Mouse (Mus musculus) lung, embryonic 14.5 days (tissue): ENCODE results near the gene Dynll1. TPM values are rescaled to one million over a fixed set of nuclear protein-coding genes. Genes with fewer than 3 reads are reported as not detected.
A peak's percentile ranks its signal among the peaks of the same experiment; 100 is the strongest.

Experiments
- ATAC-seq: fragments of 200-750 bp; cut with Nextera tagmentation; 2 replicates; pipeline ENCODE4 v1.8.0; 2017; ENCODE audit warnings: mild to moderate bottlenecking, moderate TSS enrichment, moderate library complexity; ENCODE audit not compliant: insufficient read depth
- DNase-seq: peaks from one replicate; pipeline ENCODE4 v3.0.0-alpha.2; 2015
- H3K27ac ChIP-seq: fragments of 300-500 bp; sonication (generic); 2 replicates; pipeline ENCODE4 v1.5.1; 2014; ENCODE audit warnings: low read depth, mild to moderate bottlenecking, moderate library complexity
- H3K27me3 ChIP-seq: fragments of 300-500 bp; sonication (generic); 2 replicates; pipeline ENCODE4 v1.6.1; 2014; ENCODE audit warnings: low read length, control low read depth; ENCODE audit not compliant: insufficient read depth
- H3K36me3 ChIP-seq: fragments of 300-500 bp; sonication (generic); 2 replicates; pipeline ENCODE4 v1.6.1; 2014; ENCODE audit warnings: control low read depth; ENCODE audit not compliant: insufficient read depth
- H3K4me1 ChIP-seq: fragments of 300-500 bp; sonication (generic); 2 replicates; pipeline ENCODE4 v1.6.1; 2014; ENCODE audit warnings: antibody characterized with exemption, control low read depth; ENCODE audit not compliant: insufficient read depth
- H3K4me2 ChIP-seq: fragments of 300-500 bp; sonication (generic); 2 replicates; pipeline ENCODE4 v1.6.1; 2014; ENCODE audit warnings: mild to moderate bottlenecking
- H3K4me3 ChIP-seq: fragments of 300-500 bp; sonication (generic); 2 replicates; pipeline ENCODE4 v1.5.1; 2014; ENCODE audit warnings: low read depth, low read length
- H3K9ac ChIP-seq: fragments of 300-500 bp; sonication (generic); 2 replicates; pipeline ENCODE4 v1.6.1; 2014
- H3K9me3 ChIP-seq: fragments of 300-500 bp; sonication (generic); 2 replicates; pipeline ENCODE4 v1.6.1; 2016; ENCODE audit warnings: low read depth, low read length, control low read depth
- CTCF ChIP-seq: IDR thresholded peaks from 2 replicates; pipeline ENCODE4 v1.5.1; 2016; ENCODE audit warnings: antibody characterized with exemption, low read depth
- WGBS: fragments of 180-500 bp; shearing (Covaris S2); extraction: QIAGEN DNeasy Blood & Tissue Kit; methylation state at CpG from one replicate; pipeline ENCODE4 v1.1.7; 2014; 5-methylcytosine and 5-hydroxymethylcytosine counted together
- polyA plus RNA-seq: library from polyadenylated mRNA; unstranded; fragments of >200 nt; fragmentation: Nextera tagmentation; extraction: Ambion mirVana; gene quantifications from 2 replicates; pipeline ENCODE4 v1.2.1, GENCODE M21; 2014

Dynll1 gene
- polyA plus RNA-seq, 1 experiment from 2014 or later: 1,568 TPM

GRCm38 (mm10) chr5:115266340-115266739, 34.5 kb downstream of the Dynll1 start:
- peaks cover 47% of the 10 kb centered on the region for H3K36me3 ChIP-seq
- WGBS: 92% methylated on average over 5 of the region's 5 CpGs
- H3K9ac ChIP-seq: peak overlapping the region; percentile 18; the same call in 1 of the 2 replicates
- H3K27me3 ChIP-seq: no peaks in the 10 kb centered on the region
- H3K4me2 ChIP-seq: 0 out of 2 replicates have a peak overlapping the region, but pooled peaks have one; percentile 33
- no peak overlapping the region for H3K4me3 ChIP-seq
- ATAC-seq (no peak), DNase-seq (no peak)
- peak overlapping the region; percentile 7; the same call in 1 of the 2 replicates for H3K27ac ChIP-seq
- no peak for TF ChIP-seq CTCF
- H3K4me1 ChIP-seq: peaks cover 5% of the 10 kb centered on the region
- H3K9me3 ChIP-seq: no peaks in the 10 kb centered on the region

GRCm38 (mm10) chr5:115262502-115263291, 38.1 kb downstream of the Dynll1 start:
- peaks cover 71% of the 10 kb centered on the region for H3K36me3 ChIP-seq

GRCm38 (mm10) chr5:115261880-115262279, 38.9 kb downstream of the Dynll1 start:
- Histone ChIP-seq H3K9me3 (no peaks in the 10 kb centered on the region), H3K4me1 (peaks cover 5% of the 10 kb centered on the region; the same call in 1 of the 2 replicates), H3K9ac (no peak overlapping the region), H3K36me3 (peaks cover 73% of the 10 kb centered on the region), H3K27ac (no peak overlapping the region), H3K27me3 (no peaks in the 10 kb centered on the region), H3K4me2 (no peak overlapping the region), H3K4me3 (no peak overlapping the region)
- ATAC-seq: no peak
- no peak for DNase-seq
- no peak for TF ChIP-seq CTCF
- WGBS: 75% methylated on average over 1 of the region's 1 CpGs

More at GRCm38 (mm10) chr5:115262502-115263291, 38.1 kb downstream of the Dynll1 start:
- H3K9me3 ChIP-seq: no peaks in the 10 kb centered on the region
- no peak overlapping the region for H3K27ac ChIP-seq
- peaks cover 5% of the 10 kb centered on the region; the same call in 1 of the 2 replicates for H3K4me1 ChIP-seq
- H3K4me3 ChIP-seq: no peak overlapping the region
- no peak overlapping the region for H3K4me2 ChIP-seq
- TF ChIP-seq CTCF: no peak
- DNase-seq (no peak), ATAC-seq (no peak)
- H3K27me3 ChIP-seq: no peaks in the 10 kb centered on the region
- no peak overlapping the region for H3K9ac ChIP-seq
- WGBS: 81% methylated on average over 14 of the region's 14 CpGs

- Histone ChIP-seq H3K4me1 (peaks cover under 1% of the 10 kb centered on the region; the same call in 1 of the 2 replicates), H3K4me2 (no peak overlapping the region), H3K27ac (no peak overlapping the region), H3K36me3 (peaks cover 73% of the 10 kb centered on the region), H3K9me3 (no peaks in the 10 kb centered on the region), H3K4me3 (no peak overlapping the region), H3K9ac (no peak overlapping the region), H3K27me3 (no peaks in the 10 kb centered on the region)
- 82% methylated on average over 8 of the region's 8 CpGs for WGBS
- no peak for TF ChIP-seq CTCF
- no peak for DNase-seq
- ATAC-seq: no peak
These were observed 39.7 kb downstream of the Dynll1 start for GRCm38 (mm10) chr5:115261141-115261540.

GRCm38 (mm10) chr5:115260356-115260755, 40.4 kb downstream of the Dynll1 start:
- Histone ChIP-seq H3K9me3 (no peaks in the 10 kb centered on the region), H3K4me3 (no peak overlapping the region), H3K4me2 (no peak overlapping the region), H3K27ac (no peak overlapping the region), H3K4me1 (no peaks in the 10 kb centered on the region), H3K9ac (no peak overlapping the region), H3K27me3 (no peaks in the 10 kb centered on the region), H3K36me3 (peaks cover 77% of the 10 kb centered on the region)
- no peak for TF ChIP-seq CTCF
- DNase-seq: no peak
- 85% methylated on average over 6 of the region's 6 CpGs for WGBS
- ATAC-seq: no peak

GRCm38 (mm10) chr5:115256909-115257546, 43.8 kb downstream of the Dynll1 start:
- H3K9ac ChIP-seq: no peak overlapping the region
- TF ChIP-seq CTCF: no peak
- ATAC-seq (no peak), DNase-seq (no peak)
- H3K36me3 ChIP-seq: peaks cover 67% of the 10 kb centered on the region
- 86% methylated on average over 10 of the region's 10 CpGs for WGBS
- no peak overlapping the region for H3K4me2 ChIP-seq
- no peak overlapping the region for H3K27ac ChIP-seq
- H3K27me3 ChIP-seq: no peaks in the 10 kb centered on the region
- no peak overlapping the region for H3K4me3 ChIP-seq
- no peaks in the 10 kb centered on the region for H3K9me3 ChIP-seq
- H3K4me1 ChIP-seq: no peaks in the 10 kb centered on the region

GRCm38 (mm10) chr5:115255472-115255871, 45.3 kb downstream of the Dynll1 start:
- Histone ChIP-seq H3K9me3 (no peaks in the 10 kb centered on the region), H3K27ac (no peak overlapping the region), H3K9ac (no peak overlapping the region), H3K4me3 (no peak overlapping the region), H3K36me3 (peaks cover 69% of the 10 kb centered on the region), H3K4me1 (no peaks in the 10 kb centered on the region), H3K27me3 (no peaks in the 10 kb centered on the region), H3K4me2 (no peak overlapping the region)
- ATAC-seq (no peak), DNase-seq (no peak)
- no peak for TF ChIP-seq CTCF
- 92% methylated on average over 1 of the region's 1 CpGs for WGBS

Other genes starting within 250 kb of the Dynll1 start
- gene Gm10401, start 202.7 kb downstream of the Dynll1 start, polyA plus RNA-seq: 36.4 and 36.5 TPM in 2 replicates
- 43.8 and 46.9 TPM in 2 replicates for gene Acads, start 181.7 kb downstream of the Dynll1 start, polyA plus RNA-seq
- 41.9 and 45.4 TPM in 2 replicates for gene Unc119b, start 166.0 kb downstream of the Dynll1 start, polyA plus RNA-seq
- 72.4 and 81.1 TPM in 2 replicates for gene Mlec, start 142.8 kb downstream of the Dynll1 start, polyA plus RNA-seq
- 2.4 and 2.6 TPM in 2 replicates for gene Cabp1, start 106.6 kb downstream of the Dynll1 start, polyA plus RNA-seq
- 111 TPM in 2 replicates for gene Pop5, start 65.2 kb downstream of the Dynll1 start, polyA plus RNA-seq
- gene Rnf10, start 28.1 kb downstream of the Dynll1 start, polyA plus RNA-seq: 92.5 and 97.2 TPM in 2 replicates
- gene Coq5, start 21.3 kb downstream of the Dynll1 start, polyA plus RNA-seq: 39.2 and 40.7 TPM in 2 replicates
- 286 and 291 TPM in 2 replicates for gene Srsf9, start 26.2 kb upstream of the Dynll1 start, polyA plus RNA-seq
- gene Gatc, start 40.2 kb upstream of the Dynll1 start, polyA plus RNA-seq: 35.0 and 37.5 TPM in 2 replicates
- 61.9 and 62.6 TPM in 2 replicates for gene Triap1, start 40.2 kb upstream of the Dynll1 start, polyA plus RNA-seq
- gene Cox6a1, start 48.0 kb upstream of the Dynll1 start, polyA plus RNA-seq: 842 and 846 TPM in 2 replicates
- 17.1 and 21.2 TPM in 2 replicates for gene Msi1, start 128.6 kb upstream of the Dynll1 start, polyA plus RNA-seq
- gene Pla2g1b, start 165.3 kb upstream of the Dynll1 start, polyA plus RNA-seq: 4.5 and 5.6 TPM in 2 replicates
- 22.8 and 23.9 TPM in 2 replicates for gene Sirt4, start 183.7 kb upstream of the Dynll1 start, polyA plus RNA-seq
- gene Pxn, start 205.7 kb upstream of the Dynll1 start, polyA plus RNA-seq: 22.3 and 25.2 TPM in 2 replicates